Mouse (Mus musculus): Measurements from ENCODE around the gene Eif3f. TPM values are rescaled to one million over a fixed set of nuclear protein-coding genes. Genes with fewer than 3 reads are reported as not detected.

The Eif3f gene
- total RNA-seq, 2 experiments from 2014 or later = 90.9 to 108 TPM

- intact Hi-C loops (cut with DNase I) = loop anchor here (2.0 kb wide), 2 partner anchors 55 to 63 kb away; no protein-coding TSS in a partner anchor
- DNase-seq = no peak
Measured at GRCm38 (mm10) chr7:108965968-108966367, 31.8 kb downstream of the Eif3f start.

GRCm38 (mm10) chr7:108966742-108967362 is 32.6 kb downstream of the Eif3f start:
- peak; percentile 20 to 40 for DNase-seq
- intact Hi-C loops (cut with DNase I) = loop anchor here (2.0 kb wide), 2 partner anchors 54 to 62 kb away; no protein-coding TSS in a partner anchor

- intact Hi-C loops (cut with DNase I) = no loop called here
- DNase-seq = no peak
Measured at GRCm38 (mm10) chr7:108968201-108968600, 34.0 kb downstream of the Eif3f start.

- intact Hi-C loops (cut with DNase I) = no loop called here
- no peak for DNase-seq
Measured at GRCm38 (mm10) chr7:108972273-108972672, 38.1 kb downstream of the Eif3f start.

- intact Hi-C loops (cut with DNase I) = no loop called here
- DNase-seq = no peak
Measured at GRCm38 (mm10) chr7:108985934-108986708, 51.9 kb downstream of the Eif3f start.

GRCm38 (mm10) chr7:108991207-108991606 is 57.0 kb downstream of the Eif3f start:
- intact Hi-C loops (cut with DNase I) = no loop called here
- no peak for DNase-seq

Other genes with a start within 250 kb of the Eif3f start
- not detected for gene Olfr512, start 221.1 kb upstream of the Eif3f start, total RNA-seq (2021)
- gene Olfr513, start 183.4 kb upstream of the Eif3f start, total RNA-seq (2021) = not detected
- gene Olfr514, start 108.4 kb upstream of the Eif3f start, total RNA-seq (2021) = not detected
- gene Olfr516, start 83.9 kb upstream of the Eif3f start, total RNA-seq (2021) = not detected
- gene Olfr517, start 62.0 kb upstream of the Eif3f start, total RNA-seq (2021) = not detected
- not detected for gene Olfr518, start 49.4 kb upstream of the Eif3f start, total RNA-seq (2021)
- gene Olfr519, start 40.0 kb upstream of the Eif3f start, total RNA-seq (2021) = not detected
- 1 to 10 TPM; 1.3 to 1.8 TPM for gene Nlrp10, start 4.2 kb upstream of the Eif3f start, total RNA-seq (2021)
- under 1 TPM; 0.38 to 0.49 TPM for gene Tub, start 15.9 kb downstream of the Eif3f start, total RNA-seq (2021)
- 1 to 10 TPM; 1.3 to 1.5 TPM for gene Ric3, start 148.9 kb downstream of the Eif3f start, total RNA-seq (2021)
- 1 to 10 TPM; 2.3 to 2.8 TPM for gene Lmo1, start 240.8 kb downstream of the Eif3f start, total RNA-seq (2021)

Data from gastrocnemius, postnatal 36 days (tissue).